Comparison of ENCODE assay signal across 22 mouse cellular contexts in genomic region chr3:86819372-86819771, GRCm38 (mm10).
DNase-seq lines count a peak whose midpoint lies in the region; ATAC-seq and TF ChIP-seq lines count a peak whose summit lies in the region.
"Had no signal": no experiment of that assay in that cellular context is flagged by ENCODE, and none has a peak within 500 bp of the region (broad histone marks: within the 10 kb centered on the region; RNA-seq: fewer than 3 reads in every experiment).

No protein-coding gene starts in this region.

- peak overlapping the region; percentile 44; the same call in 1 of the 2 replicates for H3K27ac ChIP-seq in forebrain, embryonic 13.5 days
- no peak overlapping the region for H3K27ac ChIP-seq in forebrain, embryonic 11.5 days (ENCODE audit: low read depth, low read length)
- H3K27ac ChIP-seq in lung, embryonic 14.5 days (ENCODE audit: low read depth), result peak overlapping the region; percentile 85
- H3K27ac ChIP-seq in hindbrain, embryonic 15.5 days (replicated peaks), result peak overlapping the region; percentile 20; the same call in 1 of the 2 replicates
- H3K27ac ChIP-seq: liver, embryonic 15.5 days; macrophage had no signal

- no peaks in the 10 kb centered on the region for H3K27me3 ChIP-seq in forebrain, embryonic 13.5 days
- no peaks in the 10 kb centered on the region for H3K27me3 ChIP-seq in forebrain, embryonic 11.5 days (ENCODE audit: control insufficient read depth, insufficient read depth, low read length)
- H3K27me3 ChIP-seq in lung, embryonic 14.5 days (ENCODE audit: insufficient read depth, low read length), result no peaks in the 10 kb centered on the region
- no peaks in the 10 kb centered on the region for H3K27me3 ChIP-seq in C2C12 (ENCODE audit: control insufficient read depth, insufficient read depth, insufficient read length)
- H3K27me3 ChIP-seq in hindbrain, embryonic 15.5 days, result no peaks in the 10 kb centered on the region
- H3K27me3 ChIP-seq: liver, embryonic 15.5 days; midbrain, embryonic 15.5 days had no signal

- no peak overlapping the region for H3ac ChIP-seq in C2C12 (ENCODE audit: control insufficient read depth, insufficient read length, low read depth)

- no peak for DNase-seq in forebrain, embryonic 11.5 days (ENCODE audit: low spot score)
- DNase-seq in lung, embryonic 14.5 days, result no peak
- no peak for DNase-seq in lung, postnatal 10 days
- DNase-seq in ovary, postnatal 14 days (ENCODE audit: low spot score), result no peak
- DNase-seq: adrenal gland, adult 8-10 months; cerebellum, adult 2 months; cerebellum, postnatal 36 days; forebrain, postnatal 0 days; heart, postnatal 14 days; retina, postnatal 1 day; right cerebral cortex, postnatal 14 days; thymus, postnatal 4 days had no signal

- no peaks in the 10 kb centered on the region for H3K9me3 ChIP-seq in forebrain, embryonic 13.5 days (replicated peaks)
- H3K9me3 ChIP-seq in forebrain, embryonic 11.5 days (ENCODE audit: control insufficient read depth, low read length), result no peaks in the 10 kb centered on the region
- no peaks in the 10 kb centered on the region for H3K9me3 ChIP-seq in lung, embryonic 14.5 days (ENCODE audit: low read depth, low read length)
- H3K9me3 ChIP-seq in hindbrain, embryonic 15.5 days, result no peaks in the 10 kb centered on the region
- H3K9me3 ChIP-seq: limb, embryonic 12.5 days; liver, embryonic 15.5 days; midbrain, embryonic 15.5 days had no signal

- peaks cover 50% of the 10 kb centered on the region for H3K36me3 ChIP-seq in forebrain, embryonic 13.5 days (ENCODE audit: poor library complexity, severe bottlenecking)
- H3K36me3 ChIP-seq in forebrain, embryonic 11.5 days (ENCODE audit: control insufficient read depth, insufficient read depth, low read length), result no peaks in the 10 kb centered on the region
- no peaks in the 10 kb centered on the region for H3K36me3 ChIP-seq in lung, embryonic 14.5 days (ENCODE audit: insufficient read depth)
- H3K36me3 ChIP-seq in C2C12 (ENCODE audit: control insufficient read depth, insufficient read depth), result no peaks in the 10 kb centered on the region
- peaks cover 4% of the 10 kb centered on the region; the same call in 1 of the 2 replicates for H3K36me3 ChIP-seq in hindbrain, embryonic 15.5 days
- H3K36me3 ChIP-seq: limb, embryonic 12.5 days; liver, embryonic 15.5 days had no signal

- H3K4me3 ChIP-seq in forebrain, embryonic 13.5 days, result no peak overlapping the region
- no peak overlapping the region for H3K4me3 ChIP-seq in forebrain, embryonic 11.5 days (ENCODE audit: low read depth, low read length)
- no peak overlapping the region for H3K4me3 ChIP-seq in lung, embryonic 14.5 days (ENCODE audit: low read depth, low read length)
- no peak overlapping the region for H3K4me3 ChIP-seq in C2C12 (ENCODE audit: insufficient read depth, poor library complexity, severe bottlenecking)
- H3K4me3 ChIP-seq in hindbrain, embryonic 15.5 days, result no peak overlapping the region
- H3K4me3 ChIP-seq: limb, embryonic 12.5 days; liver, embryonic 15.5 days; midbrain, embryonic 15.5 days; myocyte had no signal

- H3K4me2 ChIP-seq in forebrain, embryonic 13.5 days, result no peak overlapping the region
- no peak overlapping the region for H3K4me2 ChIP-seq in forebrain, embryonic 11.5 days (ENCODE audit: low read depth, low read length, severe bottlenecking)
- H3K4me2 ChIP-seq in lung, embryonic 14.5 days, result no peak overlapping the region
- no peak overlapping the region for H3K4me2 ChIP-seq in hindbrain, embryonic 15.5 days
- H3K4me2 ChIP-seq: limb, embryonic 12.5 days; liver, embryonic 15.5 days; midbrain, embryonic 15.5 days had no signal

- H3K9ac ChIP-seq in forebrain, embryonic 13.5 days, result no peak overlapping the region
- H3K9ac ChIP-seq in forebrain, embryonic 11.5 days (ENCODE audit: low read length), result no peak overlapping the region
- no peak overlapping the region for H3K9ac ChIP-seq in lung, embryonic 14.5 days
- no peak overlapping the region for H3K9ac ChIP-seq in hindbrain, embryonic 15.5 days
- H3K9ac ChIP-seq: forebrain, postnatal 0 days; limb, embryonic 12.5 days; liver, embryonic 15.5 days; midbrain, embryonic 15.5 days had no signal

- no peak for TF ChIP-seq CTCF in lung, embryonic 14.5 days (IDR thresholded peaks at IDR 0.05; ENCODE audit: low read depth)
- TF ChIP-seq CTCF in C2C12 (IDR thresholded peaks at IDR 0.05; ENCODE audit: control insufficient read depth, insufficient read depth, insufficient read length), result no peak

- 94% methylated on average over 6 of the region's 6 CpGs for WGBS in forebrain, embryonic 13.5 days
- 97% methylated on average over 6 of the region's 6 CpGs for WGBS in forebrain, embryonic 11.5 days
- WGBS in lung, embryonic 14.5 days, result 90% methylated on average over 6 of the region's 6 CpGs
- 96% methylated on average over 6 of the region's 6 CpGs for WGBS in hindbrain, embryonic 15.5 days

- peaks cover 27% of the 10 kb centered on the region for H3K4me1 ChIP-seq in forebrain, embryonic 13.5 days
- no peaks in the 10 kb centered on the region; the same call in 1 of the 2 replicates for H3K4me1 ChIP-seq in forebrain, embryonic 11.5 days (replicated peaks; ENCODE audit: control insufficient read depth, insufficient read depth, low read length)
- peaks cover 5% of the 10 kb centered on the region for H3K4me1 ChIP-seq in lung, embryonic 14.5 days (ENCODE audit: insufficient read depth)
- peaks cover 25% of the 10 kb centered on the region for H3K4me1 ChIP-seq in hindbrain, embryonic 15.5 days (replicated peaks)
- H3K4me1 ChIP-seq: liver, embryonic 15.5 days had no signal

- ATAC-seq in forebrain, embryonic 13.5 days, result no peak
- no peak for ATAC-seq in forebrain, embryonic 11.5 days (replicated peaks; ENCODE audit: low FRiP score)
- ATAC-seq in lung, embryonic 14.5 days (ENCODE audit: insufficient read depth), result no peak
- ATAC-seq in hindbrain, embryonic 15.5 days (ENCODE audit: low FRiP score, low read depth), result peak; percentile 52
- ATAC-seq: intestine, postnatal 0 days; lung, postnatal 0 days had no signal

- H3K79me2 ChIP-seq in C2C12 (ENCODE audit: control insufficient read depth, insufficient read depth), result no peaks in the 10 kb centered on the region

- no peaks in the 10 kb centered on the region for H3K79me3 ChIP-seq in C2C12 (ENCODE audit: low read depth)

TF ChIP-seq in C2C12, 6 proteins besides CTCF, POLR2A, EP300 and RAD21:
- TF ChIP-seq USF1 (IDR thresholded peaks at IDR 0.05; ENCODE audit: low read depth) (peak; percentile 30), MYOD1 (IDR thresholded peaks at IDR 0.05; ENCODE audit: control insufficient read depth, insufficient read length, low read depth) (no peak), MAX (IDR thresholded peaks at IDR 0.05) (no peak), FOSL1 (IDR thresholded peaks at IDR 0.05; ENCODE audit: insufficient read depth, low read length, poor library complexity, severe bottlenecking) (no peak)
